Mouse (Mus musculus) C2C12 (cell line): ENCODE results near the gene Ptprt.

Source experiments
- CEBPB ChIP-seq: IDR thresholded peaks from one replicate; pipeline ENCODE4 v1.6.1; 2011; ENCODE audit warnings: low read depth, mild to moderate bottlenecking, control low read depth, moderate library complexity
- CTCF ChIP-seq: IDR thresholded peaks from one replicate; pipeline ENCODE4 v1.5.1; 2011; ENCODE audit not compliant: control insufficient read depth, insufficient read depth, insufficient read length
- MAX ChIP-seq: IDR thresholded peaks from one replicate; pipeline ENCODE4 v1.6.1; 2011; ENCODE audit warnings: mild to moderate bottlenecking, control low read depth
- MYOD1 ChIP-seq: IDR thresholded peaks from one replicate; pipeline ENCODE4 v1.6.1; 2011; ENCODE audit warnings: low read depth; ENCODE audit not compliant: control insufficient read depth, insufficient read length

- TF ChIP-seq MYOD1, result no peak
- no peak for TF ChIP-seq MAX
- no peak for TF ChIP-seq CEBPB
- no peak for TF ChIP-seq CTCF
These were observed 338.5 kb downstream of the Ptprt start for GRCm38 (mm10) chr2:162322411-162322810.
